Mouse (Mus musculus) cerebellum, adult 2 months (tissue): ENCODE results near the gene Lca5l. TPM values are rescaled to one million over a fixed set of nuclear protein-coding genes. Genes with fewer than 3 reads are reported as not detected.
"Not testable (repeated sequence)": the region's sequence is repeated elsewhere in the genome, so short reads cannot be mapped to it uniquely, and the experiment has no call there.

Experiments
- DNase-seq, 2 experiments: peaks; one replicate each; pipeline ENCODE4 v3.0.0; 2021
- H3K27ac ChIP-seq: fragments of 200-500 bp; 2 replicates; pipeline ENCODE4 v1.5.1; 2012; ENCODE audit warnings: low read length, control low read depth, inconsistent platforms; ENCODE audit not compliant: insufficient read depth
- H3K27me3 ChIP-seq: fragments of 200-500 bp; 2 replicates; pipeline ENCODE4 v1.6.1; 2012; ENCODE audit warnings: inconsistent platforms, mild to moderate bottlenecking, low read length, moderate library complexity; ENCODE audit not compliant: control insufficient read depth, insufficient read depth
- H3K4me1 ChIP-seq: fragments of 200-500 bp; 2 replicates; pipeline ENCODE4 v1.6.1; 2011; ENCODE audit warnings: low read length; ENCODE audit not compliant: control insufficient read depth, insufficient read depth
- H3K4me3 ChIP-seq: fragments of 200-500 bp; replicated peaks from 2 replicates; pipeline ENCODE3; 2011; ENCODE audit warnings: mild to moderate bottlenecking, low read depth, low read length, control low read depth; ENCODE audit not compliant: insufficient read depth
- CTCF ChIP-seq: fragments of 200-500 bp; IDR thresholded peaks from 2 replicates; pipeline ENCODE4 v1.5.1; 2011; ENCODE audit warnings: low read depth, mild to moderate bottlenecking, control low read depth, low read length, moderate library complexity, borderline replicate concordance; ENCODE audit not compliant: insufficient read depth
- POLR2A ChIP-seq: fragments of 200-500 bp; IDR thresholded peaks from 2 replicates; pipeline ENCODE4 v1.6.1; 2011; ENCODE audit warnings: low read length, control low read depth, borderline replicate concordance; ENCODE audit not compliant: insufficient read depth
- WGBS: fragments of 180-500 bp; shearing (Covaris S2); methylation state at CpG from one replicate; pipeline ENCODE4 v1.1.7; 2018; 5-methylcytosine and 5-hydroxymethylcytosine counted together
- polyA plus RNA-seq: library from polyadenylated mRNA; depleted of rRNA; stranded (reverse); fragments of >200 nt; gene quantifications from 2 replicates; pipeline ENCODE4 v1.2.3, GENCODE M21; 2012

Lca5l gene
- polyA plus RNA-seq, 1 experiment = 2.1 TPM

- TF ChIP-seq CTCF (peak; percentile 91), POLR2A (0 out of 2 replicates have a peak, but pooled peaks have one; percentile 28)
- 2% methylated on average over 9 of the region's 9 CpGs for WGBS
- Histone ChIP-seq H3K4me3 (peak overlapping the region; percentile 69), H3K4me1 (peaks cover 12% of the 10 kb centered on the region; the same call in 1 of the 2 replicates), H3K27me3 (no peaks in the 10 kb centered on the region), H3K27ac (0 out of 2 replicates have a peak overlapping the region, but pooled peaks have one; percentile 39)
- peak; percentile 84 to 85 for DNase-seq
These were observed 40.5 kb downstream of the Lca5l start for GRCm38 (mm10) chr16:96151551-96151950.

DNA sequence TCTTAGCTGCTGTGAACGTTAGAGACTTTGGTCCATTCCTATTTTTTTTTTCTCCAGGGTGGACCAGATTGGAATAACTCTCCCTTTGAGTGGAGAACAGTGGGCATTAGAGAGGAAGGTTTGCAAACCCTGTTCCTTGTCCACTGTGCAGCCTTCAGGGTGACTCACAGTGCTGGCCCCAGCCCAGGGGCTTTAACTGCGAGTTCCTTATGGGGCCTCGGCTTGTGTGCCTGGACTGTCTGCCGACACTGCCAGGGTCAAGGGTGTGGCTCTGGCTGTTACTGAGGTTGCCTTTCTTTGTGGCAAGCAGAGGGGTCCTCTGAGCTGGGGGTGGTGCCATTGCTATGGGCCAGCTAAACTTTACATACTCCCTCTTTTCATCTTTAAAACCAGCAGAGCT, 41.1 kb downstream of the Lca5l start:
- 12% methylated on average over 4 of the region's 4 CpGs for WGBS
- DNase-seq = peak; percentile 48 to 71
- H3K4me3 ChIP-seq = no peak overlapping the region
- H3K4me1 ChIP-seq = peaks cover 10% of the 10 kb centered on the region; the same call in 1 of the 2 replicates
- TF ChIP-seq POLR2A (no peak), CTCF (no peak)
- H3K27me3 ChIP-seq = no peaks in the 10 kb centered on the region
- 0 out of 2 replicates have a peak overlapping the region, but pooled peaks have one; percentile 43 for H3K27ac ChIP-seq

DNA sequence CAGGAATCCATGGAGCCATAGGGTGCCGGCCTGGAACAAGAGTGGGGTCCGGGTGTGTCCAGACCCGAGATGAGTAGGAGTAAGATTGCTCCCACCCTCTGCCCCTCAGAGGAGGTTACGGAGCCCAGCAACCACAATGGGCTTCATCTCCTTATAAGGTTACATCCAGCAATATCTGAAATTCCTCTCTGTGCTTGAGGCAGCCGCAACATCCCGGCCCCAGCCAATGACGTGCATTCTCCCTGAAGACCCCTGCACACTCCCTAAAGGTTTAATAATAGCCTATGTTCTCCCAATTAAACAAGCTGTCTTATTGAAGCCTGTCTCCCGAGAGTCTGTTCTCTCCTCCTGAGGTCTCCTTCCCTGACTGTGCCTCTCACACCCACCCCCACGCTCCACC, 42.8 kb downstream of the Lca5l start:
- Histone ChIP-seq H3K27me3 (no peaks in the 10 kb centered on the region), H3K4me3 (no peak overlapping the region), H3K27ac (no peak overlapping the region), H3K4me1 (peaks cover 9% of the 10 kb centered on the region; the same call in 1 of the 2 replicates)
- no peak for DNase-seq
- no peak for TF ChIP-seq CTCF
- no peak for TF ChIP-seq POLR2A
- WGBS = 77% methylated on average over 9 of the region's 9 CpGs

- DNase-seq = no peak
- TF ChIP-seq CTCF = no peak
- TF ChIP-seq POLR2A = no peak
- 59% methylated on average over 6 of the region's 6 CpGs for WGBS
- no peak overlapping the region for H3K27ac ChIP-seq
- H3K27me3 ChIP-seq = no peaks in the 10 kb centered on the region
- no peak overlapping the region for H3K4me3 ChIP-seq
- H3K4me1 ChIP-seq = peaks cover 9% of the 10 kb centered on the region; the same call in 1 of the 2 replicates
These were observed 43.2 kb downstream of the Lca5l start for GRCm38 (mm10) chr16:96148834-96149233.

GRCm38 (mm10) chr16:96145814-96146213, 46.3 kb downstream of the Lca5l start:
- WGBS = 0% methylated on average over 5 of the region's 5 CpGs
- Histone ChIP-seq H3K27ac (no peak overlapping the region), H3K4me3 (peak overlapping the region; percentile 66), H3K4me1 (no peaks in the 10 kb centered on the region; the same call in 1 of the 2 replicates), H3K27me3 (no peaks in the 10 kb centered on the region)
- TF ChIP-seq CTCF (no peak), POLR2A (no peak)
- DNase-seq = no peak

DNA sequence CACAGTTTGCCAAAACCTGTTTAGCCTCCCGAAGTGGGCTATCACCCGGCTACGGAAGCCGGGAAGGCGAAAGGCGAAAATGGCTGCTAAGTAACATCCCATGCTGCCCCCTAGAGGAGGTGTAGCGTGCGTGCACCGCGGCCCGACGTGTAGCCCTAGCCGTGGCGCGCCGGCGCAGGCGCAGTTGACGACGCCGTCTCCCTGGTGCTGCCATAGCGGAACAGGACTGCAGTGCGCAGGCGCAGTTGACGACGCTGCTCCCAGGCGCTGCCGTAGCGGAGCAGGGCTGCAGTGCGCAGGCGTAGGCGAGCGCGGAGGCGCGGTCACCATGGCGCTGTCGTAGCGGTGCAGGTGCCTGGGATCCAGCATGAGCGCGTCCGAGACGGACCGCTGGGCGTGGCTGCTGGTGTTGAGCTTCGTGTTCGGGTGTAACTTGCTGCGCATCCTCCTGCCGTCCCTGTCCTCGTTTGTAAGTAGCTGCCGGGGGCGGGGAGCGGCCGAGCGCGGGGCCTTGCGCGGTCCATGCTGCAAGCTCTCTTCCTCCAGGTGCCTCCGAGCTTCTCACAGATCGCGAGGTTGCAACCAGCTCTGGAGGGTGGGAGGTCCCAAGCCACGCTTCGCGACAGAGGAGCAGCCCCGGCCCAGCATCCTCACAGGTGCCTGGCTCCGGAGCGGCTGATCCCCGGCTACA, 46.8 kb downstream of the Lca5l start, which contains the start of gene Wrb:
Gene Wrb (plus strand): TSS at position 298 of the 691 bp plus-strand sequence.
- DNase-seq = peak; percentile 100
- Histone ChIP-seq H3K4me1 (no peaks in the 10 kb centered on the region; the same call in 1 of the 2 replicates), H3K4me3 (peak within 1 kb of the TSS; percentile 66), H3K27me3 (no peaks in the 10 kb centered on the region), H3K27ac (no peak within 1 kb of the TSS)
- under 1% methylated on average over 68 of the region's 68 CpGs for WGBS
- peak; percentile 95 for TF ChIP-seq CTCF
- TF ChIP-seq POLR2A = peak; percentile 87

- not testable (repeated sequence) for DNase-seq, H3K4me3 ChIP-seq, H3K27me3 ChIP-seq, H3K27ac ChIP-seq, H3K4me1 ChIP-seq
- 21% methylated on average over 6 of the region's 6 CpGs for WGBS
These were observed 47.3 kb downstream of the Lca5l start for GRCm38 (mm10) chr16:96144748-96145109.

GRCm38 (mm10) chr16:96128466-96128865, 63.6 kb downstream of the Lca5l start:
- Histone ChIP-seq H3K4me1 (no peaks in the 10 kb centered on the region), H3K27me3 (no peaks in the 10 kb centered on the region), H3K4me3 (peak overlapping the region; percentile 85), H3K27ac (peak overlapping the region; percentile 88)
- DNase-seq = no peak
- 3% methylated on average over 9 of the region's 9 CpGs for WGBS
- no peak for TF ChIP-seq CTCF
- TF ChIP-seq POLR2A = no peak
